Mouse (Mus musculus) kidney, embryonic 15.5 days (tissue): ENCODE measurements at regions not wholly inside any gene's neighbourhood (a gene's known extent, or its start where the extent isn't known, plus 50 kb on each side); places are given as distances from the start of the nearest gene placed in this dataset.
A peak's percentile ranks its signal among the peaks of the same experiment; 100 is the strongest.

Experiments
- ATAC-seq: fragments of 200-750 bp; cut with Nextera tagmentation; replicated peaks from 2 replicates; pipeline ENCODE4 v1.8.0; 2017; ENCODE audit warnings: moderate TSS enrichment; ENCODE audit not compliant: low FRiP score
- H3K27ac ChIP-seq: fragments of 300-500 bp; sonication (generic); 2 replicates; pipeline ENCODE4 v1.5.1; 2015; ENCODE audit warnings: mild to moderate bottlenecking, inconsistent platforms
- H3K27me3 ChIP-seq: fragments of 300-500 bp; sonication (generic); 2 replicates; pipeline ENCODE4 v1.6.1; 2015; ENCODE audit warnings: inconsistent platforms
- H3K36me3 ChIP-seq: fragments of 300-500 bp; sonication (generic); 2 replicates; pipeline ENCODE4 v1.6.1; 2015; ENCODE audit warnings: inconsistent platforms
- H3K4me1 ChIP-seq: fragments of 300-500 bp; sonication (generic); 2 replicates; pipeline ENCODE4 v1.6.1; 2015; ENCODE audit warnings: inconsistent platforms
- H3K4me2 ChIP-seq: fragments of 300-500 bp; sonication (generic); 2 replicates; pipeline ENCODE4 v1.6.1; 2015; ENCODE audit warnings: moderate library complexity, mild to moderate bottlenecking, inconsistent platforms
- H3K4me3 ChIP-seq: fragments of 300-500 bp; sonication (generic); replicated peaks from 2 replicates; pipeline ENCODE4 v1.5.1; 2015; ENCODE audit warnings: mild to moderate bottlenecking, inconsistent platforms
- H3K9ac ChIP-seq: fragments of 300-500 bp; sonication (generic); 2 replicates; pipeline ENCODE4 v1.6.1; 2015; ENCODE audit warnings: mild to moderate bottlenecking, inconsistent platforms
- H3K9me3 ChIP-seq: fragments of 300-500 bp; sonication (generic); replicated peaks from 2 replicates; pipeline ENCODE4 v1.6.1; 2016; ENCODE audit warnings: inconsistent platforms
- WGBS: fragments of 180-500 bp; shearing (Covaris S2); methylation state at CpG from one replicate; pipeline ENCODE4 v1.1.7; 2015; ENCODE audit warnings: mixed read lengths; 5-methylcytosine and 5-hydroxymethylcytosine counted together

- Histone ChIP-seq H3K4me3 (no peak overlapping the region), H3K27ac (no peak overlapping the region), H3K4me1 (no peaks in the 10 kb centered on the region), H3K27me3 (no peaks in the 10 kb centered on the region), H3K9ac (no peak overlapping the region), H3K4me2 (no peak overlapping the region), H3K36me3 (no peaks in the 10 kb centered on the region), H3K9me3 (no peaks in the 10 kb centered on the region)
- ATAC-seq = no peak
Observed at GRCm38 (mm10) chr4:81096581-81096980, 186.1 kb downstream of the Lurap1l start.

DNA sequence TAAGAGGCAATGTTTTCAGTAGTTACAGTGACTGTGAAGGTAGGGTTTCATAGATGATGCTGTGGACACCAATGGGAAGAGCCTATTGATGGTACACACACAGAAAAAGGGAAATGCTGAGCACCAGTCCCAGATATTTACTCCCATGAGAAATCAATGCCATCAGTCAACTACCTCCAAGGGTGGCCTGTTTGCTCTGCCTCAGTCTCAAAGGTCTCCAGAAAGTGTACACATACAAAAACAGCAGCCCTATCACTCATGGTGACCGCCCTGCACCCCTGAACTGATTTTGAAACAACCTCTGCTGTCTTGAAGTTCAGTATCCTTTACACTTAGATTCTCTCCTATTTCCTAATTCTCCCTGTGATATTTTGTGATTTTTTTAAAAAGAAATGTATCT is 187.2 kb downstream of the Lurap1l start:
- H3K27me3 ChIP-seq = no peaks in the 10 kb centered on the region
- H3K4me1 ChIP-seq = no peaks in the 10 kb centered on the region
- WGBS = 97% methylated on average over 1 of the region's 1 CpGs
- no peak overlapping the region for H3K27ac ChIP-seq
- no peaks in the 10 kb centered on the region for H3K9me3 ChIP-seq
- no peak overlapping the region for H3K9ac ChIP-seq
- no peak overlapping the region for H3K4me3 ChIP-seq
- H3K4me2 ChIP-seq = no peak overlapping the region
- no peak for ATAC-seq
- H3K36me3 ChIP-seq = no peaks in the 10 kb centered on the region

DNA sequence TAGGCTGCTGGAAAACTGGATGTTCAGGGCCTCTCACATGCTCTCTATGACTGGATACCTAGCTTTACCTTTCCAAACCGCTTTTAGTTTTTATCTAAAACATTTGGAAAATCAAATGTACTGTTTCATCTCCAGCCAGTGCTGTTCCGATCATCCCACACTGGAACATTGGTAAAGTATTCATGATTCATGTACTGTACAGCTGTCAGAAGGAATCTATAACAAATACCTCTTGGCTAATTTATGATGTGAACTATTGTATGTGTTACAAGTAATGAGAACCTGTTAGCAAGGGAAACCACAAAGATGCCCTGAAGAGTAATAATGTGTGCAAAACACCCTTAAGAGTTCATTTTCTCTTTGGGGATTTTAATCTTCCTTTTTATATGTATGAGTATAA is 190.6 kb downstream of the Lurap1l start:
- Histone ChIP-seq H3K27me3 (no peaks in the 10 kb centered on the region), H3K36me3 (no peaks in the 10 kb centered on the region), H3K9me3 (no peaks in the 10 kb centered on the region), H3K4me2 (no peak overlapping the region), H3K9ac (no peak overlapping the region), H3K4me1 (no peaks in the 10 kb centered on the region), H3K27ac (no peak overlapping the region), H3K4me3 (no peak overlapping the region)
- WGBS = 76% methylated on average over 2 of the region's 2 CpGs
- ATAC-seq = no peak

DNA sequence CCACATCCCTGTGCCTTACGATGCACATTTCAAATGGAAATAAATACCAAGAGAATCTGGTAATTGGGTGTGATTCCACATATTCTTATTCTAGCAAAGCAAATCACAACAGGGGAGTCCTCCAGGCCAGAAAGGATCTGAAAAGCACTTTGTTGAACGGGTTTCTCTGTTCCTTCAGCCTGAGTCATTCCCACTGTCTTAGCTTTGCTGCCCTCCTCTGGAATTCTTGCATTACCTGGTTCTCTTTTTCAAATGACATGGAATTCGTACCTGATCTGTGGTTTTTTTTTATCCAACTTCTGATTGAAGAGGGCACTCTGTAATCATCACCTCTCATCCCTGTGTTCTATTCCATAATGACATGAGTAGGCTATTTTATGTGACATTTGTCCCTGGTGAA is 200.9 kb downstream of the Lurap1l start:
- no peaks in the 10 kb centered on the region for H3K4me1 ChIP-seq
- no peak overlapping the region for H3K4me3 ChIP-seq
- H3K9me3 ChIP-seq = no peaks in the 10 kb centered on the region
- WGBS = 42% methylated on average over 3 of the region's 3 CpGs
- no peak for ATAC-seq
- no peaks in the 10 kb centered on the region for H3K36me3 ChIP-seq
- no peaks in the 10 kb centered on the region for H3K27me3 ChIP-seq
- H3K9ac ChIP-seq = no peak overlapping the region
- no peak overlapping the region for H3K4me2 ChIP-seq
- no peak overlapping the region for H3K27ac ChIP-seq

DNA sequence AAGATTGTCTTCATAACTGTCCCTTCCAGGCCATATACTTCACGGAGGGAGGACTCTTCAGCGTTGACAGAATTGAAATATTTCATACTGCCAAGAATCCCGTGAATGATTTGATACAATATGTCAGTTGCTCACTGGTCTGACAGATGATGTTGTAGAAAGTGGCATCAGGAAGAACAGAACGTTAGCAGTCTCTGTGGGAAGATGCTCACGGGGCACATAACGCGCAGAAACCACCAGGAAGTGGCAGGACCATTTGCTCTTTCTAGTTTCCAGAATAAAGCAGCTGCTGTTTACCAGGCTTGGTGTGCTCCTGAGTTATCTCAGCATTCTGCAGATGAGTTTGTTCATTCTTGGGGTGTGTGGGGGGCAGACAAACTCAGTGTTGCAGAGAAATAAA is 206.0 kb downstream of the Lurap1l start:
- no peak for ATAC-seq
- Histone ChIP-seq H3K27me3 (no peaks in the 10 kb centered on the region), H3K9me3 (no peaks in the 10 kb centered on the region), H3K4me1 (no peaks in the 10 kb centered on the region), H3K27ac (no peak overlapping the region), H3K36me3 (no peaks in the 10 kb centered on the region), H3K4me2 (no peak overlapping the region), H3K4me3 (no peak overlapping the region), H3K9ac (no peak overlapping the region)
- WGBS = 87% methylated on average over 7 of the region's 7 CpGs

GRCm38 (mm10) chr4:81124155-81124554 is 213.7 kb downstream of the Lurap1l start:
- Histone ChIP-seq H3K4me2 (no peak overlapping the region), H3K27me3 (no peaks in the 10 kb centered on the region), H3K27ac (no peak overlapping the region), H3K36me3 (no peaks in the 10 kb centered on the region), H3K4me3 (no peak overlapping the region), H3K9me3 (no peaks in the 10 kb centered on the region; the same call in 1 of the 2 replicates), H3K4me1 (no peaks in the 10 kb centered on the region), H3K9ac (no peak overlapping the region)
- WGBS = 65% methylated on average over 3 of the region's 3 CpGs
- ATAC-seq = no peak

- no peaks in the 10 kb centered on the region for H3K36me3 ChIP-seq
- peak overlapping the region; percentile 48 for H3K27ac ChIP-seq
- WGBS = 5% methylated on average over 2 of the region's 2 CpGs
- no peaks in the 10 kb centered on the region for H3K4me1 ChIP-seq
- H3K9ac ChIP-seq = no peak overlapping the region
- H3K27me3 ChIP-seq = no peaks in the 10 kb centered on the region
- H3K9me3 ChIP-seq = no peaks in the 10 kb centered on the region; the same call in 1 of the 2 replicates
- H3K4me2 ChIP-seq = no peak overlapping the region
- peak; percentile 70; the same call in 1 of the 2 replicates for ATAC-seq
- H3K4me3 ChIP-seq = no peak overlapping the region
Observed at GRCm38 (mm10) chr4:81129874-81130273, 219.4 kb downstream of the Lurap1l start.

GRCm38 (mm10) chr4:81173111-81173510 is 262.7 kb downstream of the Lurap1l start:
- Histone ChIP-seq H3K27ac (no peak overlapping the region), H3K4me2 (no peak overlapping the region), H3K9ac (no peak overlapping the region), H3K36me3 (no peaks in the 10 kb centered on the region), H3K4me1 (peaks cover 12% of the 10 kb centered on the region), H3K27me3 (no peaks in the 10 kb centered on the region), H3K4me3 (no peak overlapping the region), H3K9me3 (no peaks in the 10 kb centered on the region)
- no peak for ATAC-seq
- 78% methylated on average over 2 of the region's 2 CpGs for WGBS

DNA sequence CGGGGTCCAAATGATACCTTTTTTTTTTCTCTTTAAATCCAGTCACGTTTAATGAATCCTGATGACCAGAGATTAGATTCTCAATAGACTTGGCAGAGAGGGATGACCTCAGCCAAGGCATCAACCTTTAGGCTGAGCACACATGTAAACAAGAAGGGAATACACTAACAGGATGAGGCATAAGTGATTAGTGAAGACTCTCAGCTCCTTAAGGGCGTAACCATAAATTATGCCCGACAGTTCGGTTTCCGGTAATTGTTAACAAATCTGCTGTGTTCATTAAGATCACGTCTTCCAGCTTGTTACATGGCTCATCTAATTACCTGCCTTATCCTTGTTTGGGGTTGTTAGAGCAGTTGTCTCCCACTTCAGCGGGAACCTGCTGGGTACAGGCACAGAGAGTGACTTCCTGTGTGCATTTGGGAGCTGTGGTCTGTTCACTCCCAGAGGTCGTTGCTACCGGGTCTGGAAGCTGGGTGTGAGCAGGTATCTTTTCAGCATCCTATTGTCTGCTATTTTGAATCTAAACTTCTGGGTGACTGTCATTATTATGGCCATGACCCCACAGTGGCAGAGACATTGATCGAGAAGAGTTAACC is 265.1 kb downstream of the Mpdz start:
- Histone ChIP-seq H3K36me3 (no peaks in the 10 kb centered on the region), H3K4me3 (no peak overlapping the region), H3K9me3 (no peaks in the 10 kb centered on the region), H3K9ac (no peak overlapping the region), H3K4me2 (no peak overlapping the region), H3K27ac (peak overlapping the region; percentile 49), H3K27me3 (no peaks in the 10 kb centered on the region), H3K4me1 (peaks cover 19% of the 10 kb centered on the region)
- peak; percentile 58 for ATAC-seq
- 32% methylated on average over 11 of the region's 11 CpGs for WGBS

GRCm38 (mm10) chr4:81178047-81178781 is 264.4 kb downstream of the Mpdz start:
- no peak overlapping the region for H3K4me3 ChIP-seq
- no peaks in the 10 kb centered on the region for H3K9me3 ChIP-seq
- H3K27me3 ChIP-seq = no peaks in the 10 kb centered on the region
- peak; percentile 27; the same call in 1 of the 2 replicates for ATAC-seq
- peaks cover 19% of the 10 kb centered on the region for H3K4me1 ChIP-seq
- no peak overlapping the region for H3K9ac ChIP-seq
- H3K4me2 ChIP-seq = no peak overlapping the region
- no peaks in the 10 kb centered on the region for H3K36me3 ChIP-seq
- WGBS = 60% methylated on average over 14 of the region's 14 CpGs
- H3K27ac ChIP-seq = peak overlapping the region; percentile 49

DNA sequence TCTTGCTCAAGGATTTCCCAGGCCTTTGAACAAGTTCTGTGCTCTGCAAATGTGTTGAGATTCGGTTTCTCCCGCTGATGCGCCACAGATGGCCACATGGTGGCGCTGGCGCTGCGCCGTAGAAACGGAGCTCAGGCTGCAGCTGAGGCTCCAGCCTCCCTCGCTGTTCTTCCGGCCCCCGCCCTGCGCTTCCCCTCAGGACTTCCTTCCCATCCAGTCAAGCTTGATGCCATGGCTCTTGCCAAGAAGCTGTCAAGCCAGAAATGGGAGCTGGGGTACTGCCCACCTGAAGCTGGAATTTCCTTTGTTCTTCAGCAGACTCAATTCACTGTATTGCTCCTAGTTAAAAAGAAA is 263.9 kb downstream of the Mpdz start:
- Histone ChIP-seq H3K4me2 (no peak overlapping the region), H3K9me3 (no peaks in the 10 kb centered on the region), H3K27me3 (no peaks in the 10 kb centered on the region), H3K27ac (peak overlapping the region; percentile 72), H3K4me1 (peaks cover 19% of the 10 kb centered on the region), H3K9ac (no peak overlapping the region), H3K4me3 (no peak overlapping the region), H3K36me3 (no peaks in the 10 kb centered on the region)
- WGBS = 0% methylated on average over 12 of the region's 12 CpGs
- ATAC-seq = peak; percentile 94

DNA sequence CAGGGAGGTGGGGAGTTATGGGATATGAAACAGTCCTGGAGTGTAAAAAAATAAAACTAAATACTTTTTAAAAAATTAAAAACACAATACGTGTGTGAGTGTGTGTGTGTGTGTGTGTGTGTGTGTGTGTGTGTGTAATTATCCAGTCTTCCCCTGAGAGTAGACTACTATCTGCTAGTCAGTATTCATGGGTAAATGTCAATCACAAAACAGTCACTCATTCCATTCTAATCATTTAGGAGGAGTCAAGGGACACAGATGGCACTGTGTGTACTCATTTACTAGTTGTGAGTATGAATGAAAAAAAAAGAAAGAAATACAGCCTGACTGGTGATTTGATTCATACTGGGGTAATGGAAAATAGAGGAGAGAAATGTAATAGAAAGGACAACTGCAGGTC is 226.5 kb downstream of the Mpdz start:
- Histone ChIP-seq H3K4me1 (peaks cover 15% of the 10 kb centered on the region), H3K27me3 (no peaks in the 10 kb centered on the region), H3K9me3 (no peaks in the 10 kb centered on the region), H3K9ac (no peak overlapping the region), H3K4me3 (no peak overlapping the region), H3K36me3 (no peaks in the 10 kb centered on the region), H3K27ac (no peak overlapping the region), H3K4me2 (no peak overlapping the region)
- ATAC-seq = no peak
- 96% methylated on average over 1 of the region's 1 CpGs for WGBS

GRCm38 (mm10) chr4:81217979-81218378 is 224.6 kb downstream of the Mpdz start:
- H3K9ac ChIP-seq = no peak overlapping the region
- H3K36me3 ChIP-seq = no peaks in the 10 kb centered on the region
- H3K27ac ChIP-seq = peak overlapping the region; percentile 59
- no peaks in the 10 kb centered on the region for H3K9me3 ChIP-seq
- H3K4me3 ChIP-seq = no peak overlapping the region
- 13% methylated on average over 11 of the region's 11 CpGs for WGBS
- H3K4me2 ChIP-seq = peak overlapping the region; percentile 33
- peaks cover 26% of the 10 kb centered on the region for H3K4me1 ChIP-seq
- H3K27me3 ChIP-seq = no peaks in the 10 kb centered on the region
- peak; percentile 79 for ATAC-seq
